Mouse (Mus musculus) liver, embryonic 11.5 days (tissue): ENCODE results near the gene Ptk7. TPM values are rescaled to one million over a fixed set of nuclear protein-coding genes. Genes with fewer than 3 reads are reported as not detected.

Source experiments
- ATAC-seq: fragments of 200-750 bp; cut with Nextera tagmentation; replicated peaks from 2 replicates; pipeline ENCODE4 v1.8.0; 2017; ENCODE audit warnings: moderate number of reproducible peaks, mild to moderate bottlenecking, moderate TSS enrichment, moderate library complexity; ENCODE audit not compliant: low FRiP score
- DNase-seq: peaks from one replicate; pipeline ENCODE4 v3.0.0-alpha.2; 2017; ENCODE audit warnings: low spot score
- H3K27ac ChIP-seq: fragments of 300-500 bp; sonication (generic); 2 replicates; pipeline ENCODE4 v1.5.1; 2014; ENCODE audit warnings: mild to moderate bottlenecking, low read depth, low read length, control low read depth
- H3K27me3 ChIP-seq: fragments of 300-500 bp; sonication (generic); replicated peaks from 2 replicates; pipeline ENCODE4 v1.6.1; 2014; ENCODE audit warnings: low read length, mixed read lengths; ENCODE audit not compliant: control insufficient read depth, insufficient read depth
- H3K36me3 ChIP-seq: fragments of 300-500 bp; sonication (generic); 2 replicates; pipeline ENCODE4 v1.6.1; 2014; ENCODE audit warnings: mild to moderate bottlenecking, low read length, moderate library complexity, mixed read lengths; ENCODE audit not compliant: control insufficient read depth, insufficient read depth
- H3K4me1 ChIP-seq: fragments of 300-500 bp; sonication (generic); replicated peaks from 2 replicates; pipeline ENCODE4 v1.6.1; 2014; ENCODE audit warnings: low read length, mixed read lengths; ENCODE audit not compliant: control insufficient read depth, insufficient read depth
- H3K4me2 ChIP-seq: fragments of 300-500 bp; sonication (generic); 2 replicates; pipeline ENCODE4 v1.6.1; 2014; ENCODE audit warnings: mild to moderate bottlenecking, control low read depth, moderate library complexity
- H3K4me3 ChIP-seq: fragments of 300-500 bp; sonication (generic); 2 replicates; pipeline ENCODE4 v1.5.1; 2014; ENCODE audit warnings: low read depth, low read length, control low read depth
- H3K9ac ChIP-seq: fragments of 300-500 bp; sonication (generic); 2 replicates; pipeline ENCODE4 v1.6.1; 2014; ENCODE audit warnings: low read depth, low read length, control low read depth
- H3K9me3 ChIP-seq: fragments of 300-500 bp; sonication (generic); 2 replicates; pipeline ENCODE4 v1.6.1; 2016; ENCODE audit warnings: low read length, inconsistent platforms, mixed read lengths; ENCODE audit not compliant: control insufficient read depth
- WGBS: fragments of 180-500 bp; shearing (Covaris S2); extraction: QIAGEN DNeasy Blood & Tissue Kit; methylation state at CpG from one replicate; pipeline ENCODE4 v1.1.7; 2014; 5-methylcytosine and 5-hydroxymethylcytosine counted together
- polyA plus RNA-seq: library from polyadenylated mRNA; unstranded; fragments of >200 nt; fragmentation: Nextera tagmentation; extraction: Ambion mirVana; gene quantifications from 2 replicates; pipeline ENCODE4 v1.2.1, GENCODE M21; 2014

The Ptk7 gene
- polyA plus RNA-seq, 1 experiment from 2014 or later = 24.7 TPM

- no peak for DNase-seq
- Histone ChIP-seq H3K4me2 (peak overlapping the region; percentile 97), H3K36me3 (peaks cover 16% of the 10 kb centered on the region), H3K4me3 (peak overlapping the region; percentile 90), H3K9ac (peak overlapping the region; percentile 93), H3K4me1 (peaks cover 32% of the 10 kb centered on the region), H3K9me3 (no peaks in the 10 kb centered on the region), H3K27ac (peak overlapping the region; percentile 22; the same call in 1 of the 2 replicates), H3K27me3 (no peaks in the 10 kb centered on the region)
- ATAC-seq = no peak
- WGBS = 2% methylated on average over 11 of the region's 11 CpGs
Measured at GRCm38 (mm10) chr17:46554646-46554976, 74.7 kb downstream of the Ptk7 start.

- H3K9ac ChIP-seq = no peak overlapping the region
- H3K4me3 ChIP-seq = peak overlapping the region; percentile 90
- no peak for DNase-seq
Measured at GRCm38 (mm10) chr17:46553926-46554325, 75.4 kb downstream of the Ptk7 start.

GRCm38 (mm10) chr17:46553469-46553868, 75.8 kb downstream of the Ptk7 start:
- WGBS = 58% methylated on average over 11 of the region's 11 CpGs
- H3K4me1 ChIP-seq = peaks cover 32% of the 10 kb centered on the region
- ATAC-seq (no peak), DNase-seq (no peak)
- no peaks in the 10 kb centered on the region for H3K27me3 ChIP-seq
- peak overlapping the region; percentile 97 for H3K4me2 ChIP-seq
- H3K36me3 ChIP-seq = peaks cover 25% of the 10 kb centered on the region
- H3K4me3 ChIP-seq = peak overlapping the region; percentile 90
- H3K9ac ChIP-seq = no peak overlapping the region
- H3K27ac ChIP-seq = no peak overlapping the region
- H3K9me3 ChIP-seq = no peaks in the 10 kb centered on the region

More at GRCm38 (mm10) chr17:46553926-46554325, 75.4 kb downstream of the Ptk7 start:
- peaks cover 22% of the 10 kb centered on the region for H3K36me3 ChIP-seq
- 78% methylated on average over 3 of the region's 3 CpGs for WGBS
- H3K4me1 ChIP-seq = peaks cover 32% of the 10 kb centered on the region
- no peaks in the 10 kb centered on the region for H3K9me3 ChIP-seq
- ATAC-seq = no peak
- H3K4me2 ChIP-seq = peak overlapping the region; percentile 97
- H3K27ac ChIP-seq = no peak overlapping the region
- no peaks in the 10 kb centered on the region for H3K27me3 ChIP-seq

GRCm38 (mm10) chr17:46552841-46553423, 76.4 kb downstream of the Ptk7 start:
- Histone ChIP-seq H3K4me1 (peaks cover 32% of the 10 kb centered on the region), H3K9me3 (no peaks in the 10 kb centered on the region)

GRCm38 (mm10) chr17:46552151-46552550, 77.2 kb downstream of the Ptk7 start:
- 90% methylated on average over 7 of the region's 7 CpGs for WGBS
- Histone ChIP-seq H3K4me2 (no peak overlapping the region), H3K9ac (no peak overlapping the region), H3K4me1 (peaks cover 34% of the 10 kb centered on the region), H3K27me3 (peaks cover 4% of the 10 kb centered on the region), H3K27ac (no peak overlapping the region), H3K36me3 (peaks cover 27% of the 10 kb centered on the region), H3K4me3 (no peak overlapping the region), H3K9me3 (no peaks in the 10 kb centered on the region)
- ATAC-seq (no peak), DNase-seq (no peak)

More at GRCm38 (mm10) chr17:46552841-46553423, 76.4 kb downstream of the Ptk7 start:
- ATAC-seq = peak; percentile 44
- DNase-seq = peak; percentile 70
- Histone ChIP-seq H3K36me3 (peaks cover 27% of the 10 kb centered on the region), H3K27me3 (no peaks in the 10 kb centered on the region), H3K4me2 (peak overlapping the region; percentile 97), H3K4me3 (peak overlapping the region; percentile 90), H3K9ac (no peak overlapping the region), H3K27ac (no peak overlapping the region)
- WGBS = 14% methylated on average over 24 of the region's 24 CpGs

GRCm38 (mm10) chr17:46551369-46551768, 77.9 kb downstream of the Ptk7 start:
- peaks cover 38% of the 10 kb centered on the region for H3K4me1 ChIP-seq
- H3K4me3 ChIP-seq = no peak overlapping the region
- H3K36me3 ChIP-seq = peaks cover 27% of the 10 kb centered on the region
- 92% methylated on average over 6 of the region's 6 CpGs for WGBS
- H3K9me3 ChIP-seq = no peaks in the 10 kb centered on the region
- DNase-seq (no peak), ATAC-seq (no peak)
- peaks cover 11% of the 10 kb centered on the region for H3K27me3 ChIP-seq
- no peak overlapping the region for H3K4me2 ChIP-seq
- no peak overlapping the region for H3K9ac ChIP-seq
- H3K27ac ChIP-seq = no peak overlapping the region

- DNase-seq = no peak
- 87% methylated on average over 7 of the region's 7 CpGs for WGBS
- Histone ChIP-seq H3K27ac (no peak overlapping the region), H3K4me2 (no peak overlapping the region), H3K36me3 (peaks cover 27% of the 10 kb centered on the region), H3K4me3 (no peak overlapping the region), H3K27me3 (peaks cover 16% of the 10 kb centered on the region), H3K4me1 (peaks cover 41% of the 10 kb centered on the region), H3K9me3 (no peaks in the 10 kb centered on the region), H3K9ac (no peak overlapping the region)
- ATAC-seq = no peak
Measured at GRCm38 (mm10) chr17:46550904-46551303, 78.4 kb downstream of the Ptk7 start.

- Histone ChIP-seq H3K36me3 (peaks cover 27% of the 10 kb centered on the region), H3K4me1 (peaks cover 42% of the 10 kb centered on the region), H3K27ac (no peak overlapping the region), H3K27me3 (peaks cover 29% of the 10 kb centered on the region), H3K4me3 (no peak overlapping the region), H3K9ac (no peak overlapping the region), H3K9me3 (no peaks in the 10 kb centered on the region), H3K4me2 (no peak overlapping the region)
- no peak for DNase-seq
- 91% methylated on average over 9 of the region's 9 CpGs for WGBS
- ATAC-seq = 0 out of 2 replicates have a peak, but pooled peaks have one; percentile 6
Measured at GRCm38 (mm10) chr17:46549642-46550041, 79.7 kb downstream of the Ptk7 start.

GRCm38 (mm10) chr17:46549193-46549592, 80.1 kb downstream of the Ptk7 start:
- 44% methylated on average over 8 of the region's 8 CpGs for WGBS
- peaks cover 32% of the 10 kb centered on the region for H3K27me3 ChIP-seq
- H3K27ac ChIP-seq = no peak overlapping the region
- DNase-seq (no peak), ATAC-seq (0 out of 2 replicates have a peak, but pooled peaks have one; percentile 38)
- H3K36me3 ChIP-seq = peaks cover 27% of the 10 kb centered on the region
- peaks cover 37% of the 10 kb centered on the region for H3K4me1 ChIP-seq
- no peak overlapping the region for H3K4me2 ChIP-seq
- H3K9me3 ChIP-seq = no peaks in the 10 kb centered on the region
- H3K4me3 ChIP-seq = no peak overlapping the region
- no peak overlapping the region for H3K9ac ChIP-seq
